Mouse (Mus musculus) heart, postnatal 0 days (tissue): ENCODE measurements around the gene Zswim8. TPM values are rescaled to one million over a fixed set of nuclear protein-coding genes. Genes with fewer than 3 reads are reported as not detected.

Source experiments
- ATAC-seq: fragments of 200-750 bp; cut with Nextera tagmentation; 2 replicates; pipeline ENCODE4 v1.8.0; 2017; ENCODE audit warnings: low read depth, moderate number of reproducible peaks, moderate library complexity; ENCODE audit not compliant: insufficient read depth
- DNase-seq: peaks from one replicate; pipeline ENCODE4 v3.0.0-alpha.2; 2016; ENCODE audit warnings: low spot score
- H3K27ac ChIP-seq: fragments of 300-500 bp; sonication (generic); 2 replicates; pipeline ENCODE4 v1.5.1; 2014; ENCODE audit warnings: low read depth, mild to moderate bottlenecking
- H3K27me3 ChIP-seq: fragments of 300-500 bp; sonication (generic); 2 replicates; pipeline ENCODE4 v1.6.1; 2014; ENCODE audit warnings: low read length, mixed read lengths; ENCODE audit not compliant: control insufficient read depth, insufficient read depth
- H3K36me3 ChIP-seq: fragments of 300-500 bp; sonication (generic); replicated peaks from 2 replicates; pipeline ENCODE4 v1.6.1; 2014; ENCODE audit warnings: low read length, mixed read lengths; ENCODE audit not compliant: control insufficient read depth, insufficient read depth
- H3K4me1 ChIP-seq: fragments of 300-500 bp; sonication (generic); 2 replicates; pipeline ENCODE4 v1.6.1; 2014; ENCODE audit warnings: antibody characterized with exemption; ENCODE audit not compliant: control insufficient read depth, insufficient read depth
- H3K4me2 ChIP-seq: fragments of 300-500 bp; sonication (generic); 2 replicates; pipeline ENCODE4 v1.6.1; 2014; ENCODE audit warnings: low read depth, mild to moderate bottlenecking, low read length, moderate library complexity
- H3K4me3 ChIP-seq: fragments of 300-500 bp; sonication (generic); 2 replicates; pipeline ENCODE4 v1.5.1; 2014; ENCODE audit warnings: low read depth, low read length
- H3K9ac ChIP-seq: fragments of 300-500 bp; sonication (generic); replicated peaks from 2 replicates; pipeline ENCODE4 v1.6.1; 2014; ENCODE audit warnings: low read depth, low read length, mixed read lengths
- H3K9me3 ChIP-seq: fragments of 300-500 bp; sonication (generic); replicated peaks from 2 replicates; pipeline ENCODE4 v1.6.1; 2016; ENCODE audit warnings: low read length; ENCODE audit not compliant: control insufficient read depth
- CTCF ChIP-seq: IDR thresholded peaks from 2 replicates; pipeline ENCODE4 v1.5.1; 2016; ENCODE audit warnings: antibody characterized with exemption, control low read depth, low read depth
- EP300 ChIP-seq: IDR thresholded peaks from 2 replicates; pipeline ENCODE4 v1.6.1; 2016; ENCODE audit warnings: antibody characterized with exemption, low read depth
- WGBS: fragments of 180-500 bp; shearing (Covaris S2); extraction: QIAGEN DNeasy Blood & Tissue Kit; methylation state at CpG from one replicate; pipeline ENCODE4 v1.1.7; 2014; 5-methylcytosine and 5-hydroxymethylcytosine counted together
- polyA plus RNA-seq: library from polyadenylated mRNA; unstranded; fragments of >200 nt; fragmentation: Nextera tagmentation; extraction: Ambion mirVana; gene quantifications from 2 replicates; pipeline ENCODE4 v1.2.1, GENCODE M21; 2015
- total RNA-seq: library from RNA; depleted of rRNA; stranded (reverse); fragments of >200 nt; gene quantifications from 2 replicates; pipeline ENCODE4 v1.2.3, GENCODE M21; 2014; ENCODE audit warnings: low replicate concordance

The Zswim8 gene
- total and polyA plus RNA-seq, 2 experiments from 2014 or later: 14.2 to 78.8 TPM

- H3K27me3 ChIP-seq: no peaks in the 10 kb centered on the region
- H3K9me3 ChIP-seq: no peaks in the 10 kb centered on the region
- peaks cover 20% of the 10 kb centered on the region for H3K4me1 ChIP-seq
- under 1% methylated on average over 72 of the region's 81 CpGs for WGBS
- peak; percentile 74; the same call in 1 of the 2 replicates for TF ChIP-seq EP300
- no peak for TF ChIP-seq CTCF
- H3K27ac ChIP-seq: peak within 1 kb of the TSS; percentile 98
- H3K4me3 ChIP-seq: peak within 1 kb of the TSS; percentile 86
- DNase-seq: peak; percentile 94
- H3K4me2 ChIP-seq: peak within 1 kb of the TSS; percentile 97
- H3K9ac ChIP-seq: peak within 1 kb of the TSS; percentile 96
- peaks cover 60% of the 10 kb centered on the region for H3K36me3 ChIP-seq
- ATAC-seq: peak; percentile 97
These were observed 26.8 kb downstream of the Zswim8 start, which contains the start of gene Ndst2 for GRCm38 (mm10) chr14:20733952-20734774. Ndst2 (minus strand) TSS chr14:20734562.

DNA sequence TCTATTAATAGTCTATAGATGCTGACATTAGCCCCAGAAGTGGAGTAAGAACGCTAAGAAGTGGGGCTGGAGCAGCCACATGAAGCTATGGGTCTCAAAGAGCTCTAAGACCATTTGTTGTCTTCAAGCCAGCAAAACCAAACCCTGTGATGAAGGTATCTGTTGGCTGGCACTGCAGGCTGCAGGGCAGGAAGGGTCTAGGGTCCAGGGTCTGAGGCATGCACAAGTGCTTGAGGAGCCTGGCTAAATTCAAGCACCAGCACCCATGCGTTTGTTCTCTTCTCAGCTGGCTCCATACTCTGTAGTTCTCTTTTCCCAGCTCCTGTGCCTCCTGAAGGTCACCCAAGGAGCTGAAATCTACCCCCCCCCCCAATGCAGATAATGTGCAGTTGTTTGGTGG lies 27.7 kb downstream of the Zswim8 start:
- ATAC-seq: no peak
- H3K36me3 ChIP-seq: peaks cover 59% of the 10 kb centered on the region
- H3K27me3 ChIP-seq: no peaks in the 10 kb centered on the region
- no peaks in the 10 kb centered on the region for H3K9me3 ChIP-seq
- peak overlapping the region; percentile 98 for H3K27ac ChIP-seq
- H3K4me1 ChIP-seq: peaks cover 20% of the 10 kb centered on the region
- peak overlapping the region; percentile 97; the same call in 1 of the 2 replicates for H3K4me2 ChIP-seq
- no peak for TF ChIP-seq CTCF
- TF ChIP-seq EP300: no peak
- 0 out of 2 replicates have a peak overlapping the region, but pooled peaks have one; percentile 86 for H3K4me3 ChIP-seq
- 31% methylated on average over 2 of the region's 2 CpGs for WGBS
- no peak overlapping the region; the same call in 1 of the 2 replicates for H3K9ac ChIP-seq
- DNase-seq: no peak

- no peaks in the 10 kb centered on the region for H3K27me3 ChIP-seq
- H3K4me2 ChIP-seq: no peak overlapping the region
- no peak for TF ChIP-seq CTCF
- TF ChIP-seq EP300: no peak
- H3K9ac ChIP-seq: no peak overlapping the region
- H3K27ac ChIP-seq: peak overlapping the region; percentile 98
- H3K36me3 ChIP-seq: peaks cover 58% of the 10 kb centered on the region
- no peaks in the 10 kb centered on the region for H3K9me3 ChIP-seq
- peaks cover 20% of the 10 kb centered on the region for H3K4me1 ChIP-seq
- ATAC-seq: no peak
- WGBS: 68% methylated on average over 13 of the region's 13 CpGs
- H3K4me3 ChIP-seq: no peak overlapping the region
- DNase-seq: no peak
These were observed 28.6 kb downstream of the Zswim8 start for GRCm38 (mm10) chr14:20735892-20736390.

GRCm38 (mm10) chr14:20737306-20737705 lies 30.0 kb downstream of the Zswim8 start:
- Histone ChIP-seq H3K9me3 (no peaks in the 10 kb centered on the region), H3K9ac (no peak overlapping the region), H3K4me2 (no peak overlapping the region), H3K27ac (no peak overlapping the region), H3K36me3 (peaks cover 57% of the 10 kb centered on the region), H3K27me3 (no peaks in the 10 kb centered on the region), H3K4me3 (no peak overlapping the region), H3K4me1 (peaks cover 20% of the 10 kb centered on the region)
- 17% methylated on average over 14 of the region's 14 CpGs for WGBS
- ATAC-seq (peak; percentile 20; the same call in 1 of the 2 replicates), DNase-seq (peak; percentile 58)
- TF ChIP-seq CTCF (peak; percentile 80), EP300 (no peak)

DNA sequence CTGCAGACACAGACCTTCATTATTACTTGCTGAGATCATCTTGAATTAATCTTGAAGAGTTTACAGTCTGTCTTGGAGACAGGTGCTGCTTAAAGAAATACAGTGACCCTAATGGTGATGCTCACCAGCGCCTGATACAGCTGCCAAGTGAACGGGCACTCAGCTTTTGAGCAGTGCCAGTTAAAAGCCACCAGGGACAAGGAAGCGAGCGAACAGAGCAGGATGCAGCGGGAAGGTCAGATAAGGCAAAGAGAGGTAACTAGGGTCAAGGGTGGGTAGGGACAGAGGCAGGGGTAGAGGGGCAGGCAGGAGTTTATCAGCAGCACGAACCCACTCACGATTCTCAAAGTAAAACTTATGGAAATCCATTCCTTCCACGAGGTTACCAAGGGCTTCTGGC lies 31.2 kb downstream of the Zswim8 start:
- Histone ChIP-seq H3K9me3 (no peaks in the 10 kb centered on the region), H3K4me2 (no peak overlapping the region), H3K27ac (no peak overlapping the region), H3K4me3 (no peak overlapping the region), H3K4me1 (peaks cover 14% of the 10 kb centered on the region; the same call in 1 of the 2 replicates), H3K36me3 (peaks cover 61% of the 10 kb centered on the region), H3K27me3 (no peaks in the 10 kb centered on the region), H3K9ac (no peak overlapping the region)
- no peak for ATAC-seq
- 52% methylated on average over 8 of the region's 8 CpGs for WGBS
- no peak for TF ChIP-seq EP300
- TF ChIP-seq CTCF: no peak
- no peak for DNase-seq
